Mouse (Mus musculus) heart, adult 18-20 months (tissue): Measurements from ENCODE around the gene Zdhhc23. TPM values are rescaled to one million over a fixed set of nuclear protein-coding genes. Genes with fewer than 3 reads are reported as not detected.
A peak's percentile ranks its signal among the peaks of the same experiment; 100 is the strongest.

Experiments used
- DNase-seq, 2 experiments: peaks; one replicate each; pipeline ENCODE4 v3.0.0; 2021 to 2022; ENCODE audit warnings: mixed read lengths in 1 of 2
- total RNA-seq, 2 experiments: library from RNA; stranded (reverse); gene quantifications; 2 replicates each; pipeline ENCODE4 v1.2.3; 2021

Zdhhc23 gene
- total RNA-seq, 2 experiments from 2014 or later, result 0.27 to 0.95 TPM

GRCm38 (mm10) chr16:43965781-43966389 is 13.7 kb downstream of the Zdhhc23 start:
- peak; percentile 29 to 41 for DNase-seq

- DNase-seq, result no peak
Observed at GRCm38 (mm10) chr16:43963780-43964179, 15.8 kb downstream of the Zdhhc23 start.

GRCm38 (mm10) chr16:43963291-43963690 is 16.3 kb downstream of the Zdhhc23 start:
- no peak for DNase-seq

- no peak for DNase-seq
Observed at GRCm38 (mm10) chr16:43958038-43958437, 21.6 kb downstream of the Zdhhc23 start.

GRCm38 (mm10) chr16:43954913-43955312 is 24.7 kb downstream of the Zdhhc23 start:
- no peak for DNase-seq

- DNase-seq, result peak in 1 of 2 experiments; percentile 71
Observed at GRCm38 (mm10) chr16:43951591-43951990, 28.0 kb downstream of the Zdhhc23 start.

GRCm38 (mm10) chr16:43945869-43946268 is 33.7 kb downstream of the Zdhhc23 start:
- DNase-seq, result no peak

GRCm38 (mm10) chr16:43945351-43945750 is 34.2 kb downstream of the Zdhhc23 start:
- DNase-seq, result no peak

- no peak for DNase-seq
Observed at GRCm38 (mm10) chr16:43940846-43941245, 38.7 kb downstream of the Zdhhc23 start.

- no peak for DNase-seq
Observed at GRCm38 (mm10) chr16:43935892-43936291, 43.7 kb downstream of the Zdhhc23 start.

GRCm38 (mm10) chr16:43935367-43935766 is 44.2 kb downstream of the Zdhhc23 start:
- DNase-seq, result no peak

- DNase-seq, result no peak
Observed at GRCm38 (mm10) chr16:43934856-43935255, 44.7 kb downstream of the Zdhhc23 start.

- no peak for DNase-seq
Observed at GRCm38 (mm10) chr16:43933041-43933440, 46.5 kb downstream of the Zdhhc23 start.

GRCm38 (mm10) chr16:43932319-43932718 is 47.3 kb downstream of the Zdhhc23 start:
- DNase-seq, result no peak

GRCm38 (mm10) chr16:43931502-43931901 is 48.1 kb downstream of the Zdhhc23 start:
- DNase-seq, result no peak

GRCm38 (mm10) chr16:43930577-43930976 is 49.0 kb downstream of the Zdhhc23 start:
- no peak for DNase-seq

- no peak for DNase-seq
Observed at GRCm38 (mm10) chr16:43926341-43926859, 53.2 kb downstream of the Zdhhc23 start, which contains the start of gene Qtrt2. Qtrt2 (minus strand) TSS chr16:43926809.

GRCm38 (mm10) chr16:43925846-43926245 is 53.7 kb downstream of the Zdhhc23 start:
- DNase-seq, result no peak

- DNase-seq, result no peak
Observed at GRCm38 (mm10) chr16:43925001-43925558, 54.5 kb downstream of the Zdhhc23 start.

GRCm38 (mm10) chr16:43922630-43923029 is 57.0 kb downstream of the Zdhhc23 start:
- no peak for DNase-seq

GRCm38 (mm10) chr16:43922024-43922423 is 57.6 kb downstream of the Zdhhc23 start:
- DNase-seq, result no peak

GRCm38 (mm10) chr16:43918867-43919266 is 60.7 kb downstream of the Zdhhc23 start:
- DNase-seq, result no peak
